Mouse (Mus musculus) 3T3-L1 (cell line): ENCODE data around the gene Fundc1.
"Not testable (repeated sequence)": the region's sequence is repeated elsewhere in the genome, so short reads cannot be mapped to it uniquely, and the experiment has no call there.

ENCODE experiments used
- DNase-seq: peaks from one replicate; pipeline ENCODE4 v3.0.0-alpha.2; 2015; ENCODE audit warnings: low read depth, low spot score

Gene Fundc1

GRCm38 (mm10) chrX:17571621-17572459 lies at the start of gene Fundc1:
Fundc1 (minus strand) TSS chrX:17572325.
- peak; percentile 99 for DNase-seq

- DNase-seq, result no peak
Measured at GRCm38 (mm10) chrX:17611253-17611652, 39.1 kb upstream of the Fundc1 start.

GRCm38 (mm10) chrX:17608763-17609162 lies 36.6 kb upstream of the Fundc1 start:
- no peak for DNase-seq

- DNase-seq, result no peak
Measured at GRCm38 (mm10) chrX:17607668-17608067, 35.5 kb upstream of the Fundc1 start.

- DNase-seq, result peak; percentile 61
Measured at GRCm38 (mm10) chrX:17593331-17593730, 21.2 kb upstream of the Fundc1 start.

GRCm38 (mm10) chrX:17590745-17591144 lies 18.6 kb upstream of the Fundc1 start:
- DNase-seq, result peak; percentile 85

- no peak for DNase-seq
Measured at GRCm38 (mm10) chrX:17571271-17571620, 879 bp downstream of the Fundc1 start.

GRCm38 (mm10) chrX:17568670-17569069 lies 3.5 kb downstream of the Fundc1 start:
- DNase-seq, result no peak

- no peak for DNase-seq
Measured at GRCm38 (mm10) chrX:17565743-17566142, 6.4 kb downstream of the Fundc1 start.

- DNase-seq, result no peak
Measured at GRCm38 (mm10) chrX:17564732-17565131, 7.4 kb downstream of the Fundc1 start.

GRCm38 (mm10) chrX:17558746-17559145 lies 13.4 kb downstream of the Fundc1 start:
- no peak for DNase-seq

- no peak for DNase-seq
Measured at GRCm38 (mm10) chrX:17554488-17554887, 17.6 kb downstream of the Fundc1 start.

- not testable (repeated sequence) for DNase-seq
Measured at GRCm38 (mm10) chrX:17551586-17551985, 20.5 kb downstream of the Fundc1 start.

GRCm38 (mm10) chrX:17547143-17547806 lies 24.9 kb downstream of the Fundc1 start:
- DNase-seq, result no peak

- DNase-seq, result peak; percentile 40
Measured at GRCm38 (mm10) chrX:17544860-17545492, 27.1 kb downstream of the Fundc1 start.

GRCm38 (mm10) chrX:17537701-17538100 lies 34.4 kb downstream of the Fundc1 start:
- peak; percentile 32 for DNase-seq

GRCm38 (mm10) chrX:17527008-17527407 lies 45.1 kb downstream of the Fundc1 start:
- DNase-seq, result no peak

- no peak for DNase-seq
Measured at GRCm38 (mm10) chrX:17521221-17521716, 50.9 kb downstream of the Fundc1 start.

- no peak for DNase-seq
Measured at GRCm38 (mm10) chrX:17520086-17520485, 52.0 kb downstream of the Fundc1 start.

GRCm38 (mm10) chrX:17514012-17514411 lies 58.1 kb downstream of the Fundc1 start:
- no peak for DNase-seq

- DNase-seq, result peak; percentile 6
Measured at GRCm38 (mm10) chrX:17512021-17512602, 60.0 kb downstream of the Fundc1 start.
